Mouse (Mus musculus) hindbrain, embryonic 10.5 days (tissue): ENCODE data around the gene Itm2b. TPM values are rescaled to one million over a fixed set of nuclear protein-coding genes. Genes with fewer than 3 reads are reported as not detected.

Experiments used
- DNase-seq: peaks from one replicate; pipeline ENCODE4 v3.0.0-alpha.2; 2017; ENCODE audit warnings: low spot score
- H3K27ac ChIP-seq: fragments of 300-500 bp; sonication (generic); 2 replicates; pipeline ENCODE4 v1.5.1; 2016; ENCODE audit warnings: mild to moderate bottlenecking, moderate library complexity
- H3K27me3 ChIP-seq: fragments of 300-500 bp; sonication (generic); 2 replicates; pipeline ENCODE4 v1.6.1; 2016; ENCODE audit warnings: mild to moderate bottlenecking; ENCODE audit not compliant: poor library complexity, insufficient read depth, severe bottlenecking
- H3K36me3 ChIP-seq: fragments of 300-500 bp; sonication (generic); 2 replicates; pipeline ENCODE4 v1.6.1; 2016; ENCODE audit warnings: mild to moderate bottlenecking, moderate library complexity
- H3K4me1 ChIP-seq: fragments of 300-500 bp; sonication (generic); replicated peaks from 2 replicates; pipeline ENCODE4 v1.6.1; 2016; ENCODE audit warnings: mild to moderate bottlenecking
- H3K4me3 ChIP-seq: fragments of 300-500 bp; sonication (generic); 2 replicates; pipeline ENCODE4 v1.5.1; 2016; ENCODE audit warnings: mild to moderate bottlenecking, moderate library complexity
- H3K9me3 ChIP-seq: fragments of 300-500 bp; sonication (generic); 2 replicates; pipeline ENCODE4 v1.6.1; 2016; ENCODE audit warnings: mild to moderate bottlenecking, moderate library complexity
- WGBS: fragments of 180-500 bp; shearing (Covaris S2); methylation state at CpG from one replicate; pipeline ENCODE4 v1.1.7; 2016; 5-methylcytosine and 5-hydroxymethylcytosine counted together
- polyA plus RNA-seq: library from polyadenylated mRNA; unstranded; fragments of >200 nt; fragmentation: Nextera tagmentation; extraction: Ambion mirVana; gene quantifications from 2 replicates; pipeline ENCODE4 v1.2.1, GENCODE M21; 2016

Itm2b gene
- polyA plus RNA-seq, 1 experiment from 2014 or later: 310 TPM

- peak; percentile 87 for DNase-seq
- Histone ChIP-seq H3K27me3 (no peaks in the 10 kb centered on the region), H3K4me1 (peaks cover 18% of the 10 kb centered on the region), H3K4me3 (peak within 1 kb of the TSS; percentile 95), H3K27ac (peak within 1 kb of the TSS; percentile 96), H3K36me3 (peaks cover 8% of the 10 kb centered on the region; the same call in 1 of the 2 replicates), H3K9me3 (no peaks in the 10 kb centered on the region)
- under 1% methylated on average over 100 of the region's 135 CpGs for WGBS
Observed at GRCm38 (mm10) chr14:73325456-73326381, 59.4 kb downstream of the Itm2b start, which contains the start of gene Rb1. TSS of gene Rb1 (minus strand) at chr14:73325822.

DNA sequence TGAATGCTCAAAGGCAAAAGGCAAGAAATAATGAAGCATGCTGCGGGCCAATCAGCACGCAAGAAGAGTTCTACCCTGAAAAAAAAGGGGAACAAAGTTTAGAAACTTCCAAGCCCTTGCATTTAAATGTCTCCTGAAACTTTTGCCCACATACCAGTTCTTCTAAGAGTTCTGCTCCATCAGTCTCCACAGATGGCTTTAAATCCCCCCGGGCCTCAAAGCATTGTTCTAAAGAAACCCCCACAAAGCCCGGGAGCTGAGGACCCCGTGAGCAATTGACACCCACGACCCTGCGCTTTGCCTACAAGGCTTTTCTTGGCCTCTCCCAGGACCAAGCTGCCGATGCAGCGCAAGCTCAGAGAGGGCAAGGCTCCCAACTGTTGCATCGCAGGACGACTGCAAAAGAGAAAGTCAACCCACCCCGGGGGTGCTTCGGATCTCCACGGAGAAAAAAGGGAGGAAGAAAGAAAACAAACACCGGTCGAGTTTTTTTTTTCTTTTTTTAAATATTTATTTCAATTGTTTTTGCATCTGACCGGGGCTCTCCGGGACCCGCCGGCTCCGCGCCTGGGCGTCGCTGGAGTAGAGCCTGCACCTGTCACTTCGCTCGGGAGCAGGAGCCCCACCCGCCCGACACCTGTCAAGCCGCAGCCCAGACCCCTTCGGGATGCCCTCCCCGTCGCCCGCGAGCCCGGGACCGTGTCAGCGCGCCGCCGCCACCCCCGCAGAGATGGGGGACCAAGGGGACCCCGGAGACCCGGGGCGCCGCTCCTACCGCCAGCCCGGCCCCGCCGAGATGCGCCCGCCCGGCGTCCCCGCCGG is 60.2 kb downstream of the Itm2b start:
- WGBS: under 1% methylated on average over 55 of the region's 55 CpGs
- Histone ChIP-seq H3K4me3 (peak overlapping the region; percentile 95), H3K36me3 (peaks cover 15% of the 10 kb centered on the region; the same call in 1 of the 2 replicates), H3K4me1 (peaks cover 18% of the 10 kb centered on the region), H3K27me3 (no peaks in the 10 kb centered on the region), H3K9me3 (no peaks in the 10 kb centered on the region), H3K27ac (peak overlapping the region; percentile 96)
- peak; percentile 63 for DNase-seq

- Histone ChIP-seq H3K27ac (no peak overlapping the region), H3K4me1 (peaks cover 18% of the 10 kb centered on the region), H3K9me3 (no peaks in the 10 kb centered on the region), H3K36me3 (peaks cover 22% of the 10 kb centered on the region; the same call in 1 of the 2 replicates), H3K27me3 (no peaks in the 10 kb centered on the region), H3K4me3 (peak overlapping the region; percentile 95)
- DNase-seq: no peak
- WGBS: 53% methylated on average over 2 of the region's 2 CpGs
Observed at GRCm38 (mm10) chr14:73323965-73324364, 61.1 kb downstream of the Itm2b start.

DNA sequence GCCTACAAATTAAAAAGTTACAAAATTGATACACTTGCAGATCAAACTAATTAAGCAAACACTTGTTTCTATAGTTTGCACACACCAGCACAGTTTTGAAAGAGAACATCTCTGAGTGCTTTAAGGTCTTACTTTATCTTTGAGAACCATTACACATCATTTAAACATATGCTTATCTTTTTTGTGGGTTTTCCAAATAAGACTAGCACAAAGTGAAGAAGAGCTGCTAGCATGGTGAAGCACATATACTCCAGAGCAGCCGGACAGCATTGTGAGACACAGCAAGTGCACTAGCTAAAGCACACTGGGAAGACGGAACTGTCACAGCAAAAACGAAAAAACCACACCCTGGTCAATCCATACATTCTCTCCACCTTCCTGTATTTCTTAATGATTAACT is 62.9 kb downstream of the Itm2b start:
- Histone ChIP-seq H3K4me3 (no peak overlapping the region), H3K9me3 (no peaks in the 10 kb centered on the region), H3K27me3 (no peaks in the 10 kb centered on the region), H3K27ac (no peak overlapping the region), H3K36me3 (peaks cover 29% of the 10 kb centered on the region), H3K4me1 (peaks cover 18% of the 10 kb centered on the region)
- DNase-seq: no peak
- 85% methylated on average over 3 of the region's 3 CpGs for WGBS

DNA sequence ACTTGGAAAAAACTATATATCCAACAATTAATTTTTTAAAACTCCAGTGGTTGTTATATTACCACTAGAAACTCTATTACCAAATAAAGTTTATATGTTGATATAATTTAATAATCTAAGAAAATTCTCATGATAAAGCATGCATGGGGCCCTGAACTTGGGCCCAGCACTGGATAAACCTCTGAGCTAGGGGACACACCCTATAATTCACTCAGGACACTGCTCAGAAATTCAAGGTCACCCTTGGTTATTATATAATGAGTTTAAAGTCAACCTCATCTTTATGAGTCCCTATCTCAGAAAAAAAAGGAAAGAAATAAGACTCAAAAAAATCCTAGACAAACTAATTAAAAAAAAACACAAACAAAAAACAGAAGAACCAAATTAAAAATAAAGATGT is 68.2 kb downstream of the Itm2b start:
- no peak for DNase-seq
- H3K36me3 ChIP-seq: peaks cover 29% of the 10 kb centered on the region

DNA sequence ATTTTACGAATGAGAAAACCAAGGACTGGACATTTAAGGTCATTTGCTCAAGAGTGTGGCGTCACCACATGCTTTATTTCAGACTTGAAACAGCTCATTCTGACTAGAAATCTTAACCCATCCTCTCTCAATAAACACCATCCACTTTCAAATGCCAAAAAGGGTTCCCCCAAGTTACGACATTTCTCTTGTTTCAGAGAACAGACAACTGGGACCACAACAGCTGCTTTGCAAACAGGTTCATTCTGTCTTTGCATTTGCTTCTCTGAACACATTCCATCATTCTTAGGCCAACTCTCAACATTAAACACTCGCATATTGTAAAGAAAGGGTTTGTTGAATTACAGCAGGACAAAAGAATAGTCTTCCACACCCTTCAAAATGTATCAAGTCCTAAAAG is 71.2 kb downstream of the Itm2b start:
- H3K9me3 ChIP-seq: no peaks in the 10 kb centered on the region
- H3K36me3 ChIP-seq: peaks cover 6% of the 10 kb centered on the region
- DNase-seq: no peak
- 83% methylated on average over 4 of the region's 4 CpGs for WGBS
- H3K4me3 ChIP-seq: no peak overlapping the region
- H3K27ac ChIP-seq: no peak overlapping the region
- H3K4me1 ChIP-seq: 0 out of 2 replicates have a peak, but pooled peaks cover 2% of the 10 kb centered on the region
- H3K27me3 ChIP-seq: no peaks in the 10 kb centered on the region

More for the DNA sequence above, 68.2 kb downstream of the Itm2b start:
- Histone ChIP-seq H3K4me1 (0 out of 2 replicates have a peak, but pooled peaks cover 2% of the 10 kb centered on the region), H3K27ac (no peak overlapping the region), H3K4me3 (no peak overlapping the region), H3K9me3 (no peaks in the 10 kb centered on the region), H3K27me3 (no peaks in the 10 kb centered on the region)

DNA sequence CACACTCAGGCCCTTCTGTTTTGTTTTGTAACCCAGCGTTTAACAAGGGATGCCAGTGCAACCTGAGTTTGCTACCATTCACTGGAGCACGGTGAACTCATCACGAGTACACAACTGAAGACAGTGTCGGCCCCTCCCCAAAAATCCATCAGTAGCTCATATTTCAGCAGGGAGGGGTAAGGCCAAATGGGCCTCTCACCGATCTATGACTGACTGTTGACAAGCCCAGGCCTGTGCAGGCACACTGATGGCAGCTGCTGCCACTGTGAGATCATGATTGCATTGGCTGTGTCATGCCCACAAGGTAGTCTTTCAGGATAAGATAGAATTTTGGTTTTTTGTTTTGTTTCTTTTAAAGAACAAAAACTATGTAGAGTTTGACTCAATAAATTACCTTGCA is 71.7 kb downstream of the Itm2b start:
- 72% methylated on average over 5 of the region's 5 CpGs for WGBS
- Histone ChIP-seq H3K36me3 (0 out of 2 replicates have a peak, but pooled peaks cover 1% of the 10 kb centered on the region), H3K4me3 (no peak overlapping the region), H3K9me3 (no peaks in the 10 kb centered on the region), H3K4me1 (0 out of 2 replicates have a peak, but pooled peaks cover 2% of the 10 kb centered on the region), H3K27me3 (no peaks in the 10 kb centered on the region), H3K27ac (no peak overlapping the region)
- no peak for DNase-seq

DNA sequence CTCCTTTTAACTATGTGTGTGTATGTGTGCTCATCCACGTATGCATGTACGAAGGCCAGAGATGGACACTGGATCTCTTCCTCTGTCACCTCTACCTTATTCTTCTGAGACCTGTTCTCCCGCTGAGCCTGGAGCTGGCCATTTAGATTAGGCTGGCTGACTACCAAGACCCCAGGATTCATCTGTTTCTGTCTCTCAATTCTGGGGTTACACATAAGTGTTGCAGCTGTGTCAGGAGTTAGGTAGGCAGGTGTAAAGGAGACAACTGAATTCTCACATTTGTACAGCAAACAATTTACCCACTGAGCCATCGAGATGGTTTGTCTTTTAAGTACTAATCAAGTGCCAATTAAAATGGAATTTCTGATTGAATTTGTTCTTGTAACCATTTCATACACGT is 72.2 kb downstream of the Itm2b start:
- Histone ChIP-seq H3K27me3 (no peaks in the 10 kb centered on the region), H3K4me3 (no peak overlapping the region), H3K9me3 (no peaks in the 10 kb centered on the region), H3K36me3 (no peaks in the 10 kb centered on the region), H3K27ac (no peak overlapping the region), H3K4me1 (0 out of 2 replicates have a peak, but pooled peaks cover 2% of the 10 kb centered on the region)
- no peak for DNase-seq
- WGBS: 91% methylated on average over 5 of the region's 5 CpGs

Other genes starting within 250 kb of the Itm2b start
- 15.4 and 18.0 TPM in 2 replicates for gene Lpar6, start 147.4 kb downstream of the Itm2b start, polyA plus RNA-seq
- gene Rb1, start 59.5 kb downstream of the Itm2b start, polyA plus RNA-seq: 24.2 and 27.1 TPM in 2 replicates
- gene Med4, start 124.7 kb upstream of the Itm2b start, polyA plus RNA-seq: 89.3 and 104 TPM in 2 replicates
- 78.9 and 105 TPM in 2 replicates for gene Sucla2, start 140.0 kb upstream of the Itm2b start, polyA plus RNA-seq
- 8.6 and 8.8 TPM in 2 replicates for gene Nudt15, start 163.0 kb upstream of the Itm2b start, polyA plus RNA-seq